Mouse (Mus musculus): ENCODE measurements around the gene Ip6k1.

Gene Ip6k1

GRCm38 (mm10) chr9:108001922-108002770, at the start of gene Ip6k1:
Gene Ip6k1 (plus strand): TSS chr9:108002501.
- DNase-seq (ENCODE audit: extremely low read depth, insufficient read length, low spot score), result peak; percentile 96

DNA sequence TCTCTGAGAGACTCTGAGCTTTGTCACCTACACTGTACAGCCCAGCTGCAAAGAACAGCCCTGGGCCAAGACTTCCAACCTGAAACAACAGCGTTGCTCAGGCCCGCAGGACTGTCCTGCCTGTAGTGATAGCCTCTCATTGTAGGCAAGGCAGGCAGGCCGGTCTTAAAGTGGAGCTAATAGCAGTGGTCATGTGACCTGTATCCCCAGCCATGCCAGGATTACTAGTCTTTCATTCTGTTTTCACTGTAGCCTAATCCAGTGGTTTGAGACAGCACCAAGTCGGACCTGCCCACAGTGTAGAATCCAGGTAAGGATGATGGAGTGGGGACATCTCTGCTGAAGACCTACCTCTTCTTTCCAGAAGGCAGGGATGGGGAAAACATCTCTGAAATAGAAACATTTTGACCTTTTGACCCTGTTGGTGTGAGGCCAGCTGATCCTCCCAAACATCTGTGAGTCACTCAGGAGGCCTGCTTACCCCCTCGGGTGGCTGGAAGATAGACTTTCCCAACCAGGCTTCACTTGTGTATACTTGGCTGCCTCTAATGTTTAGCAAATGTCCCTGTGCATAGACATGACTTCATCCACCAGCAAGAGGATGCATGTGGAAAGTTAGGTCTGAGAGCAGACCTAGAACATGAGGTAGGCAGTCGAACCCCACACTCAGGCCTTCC, 46.5 kb upstream of the Ip6k1 start:
- DNase-seq (ENCODE audit: extremely low read depth, insufficient read length, low spot score), result no peak

- no peak for DNase-seq (ENCODE audit: extremely low read depth, insufficient read length, low spot score)
Observed at GRCm38 (mm10) chr9:107957141-107957540, 45.2 kb upstream of the Ip6k1 start.

GRCm38 (mm10) chr9:107959896-107960295, 42.4 kb upstream of the Ip6k1 start:
- DNase-seq (ENCODE audit: extremely low read depth, insufficient read length, low spot score), result no peak

GRCm38 (mm10) chr9:107960928-107961327, 41.4 kb upstream of the Ip6k1 start:
- no peak for DNase-seq (ENCODE audit: extremely low read depth, insufficient read length, low spot score)

DNA sequence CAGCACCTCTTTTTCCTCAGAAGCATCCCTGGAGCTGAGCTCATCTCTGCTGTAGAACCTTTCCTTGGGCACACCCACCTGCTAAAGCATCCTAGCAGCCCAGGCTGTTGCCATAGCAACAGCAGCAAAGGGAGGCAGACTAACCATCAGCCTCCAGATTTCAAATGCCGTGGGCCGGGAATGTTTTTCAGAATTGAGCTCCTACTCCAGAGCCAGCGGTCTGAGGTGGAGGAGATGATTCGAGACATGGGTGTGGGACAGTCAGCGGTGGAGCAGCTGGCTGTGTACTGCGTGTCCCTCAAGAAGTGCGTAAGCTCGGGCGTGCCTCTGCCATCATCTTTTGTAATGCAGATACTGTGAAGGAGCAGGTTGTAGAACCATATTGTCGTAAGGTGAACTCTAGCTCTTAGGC, 40.9 kb upstream of the Ip6k1 start:
- DNase-seq (ENCODE audit: extremely low read depth, insufficient read length, low spot score), result no peak

GRCm38 (mm10) chr9:107961881-107962280, 40.4 kb upstream of the Ip6k1 start:
- DNase-seq (ENCODE audit: extremely low read depth, insufficient read length, low spot score), result no peak

GRCm38 (mm10) chr9:107962916-107963315, 39.4 kb upstream of the Ip6k1 start:
- no peak for DNase-seq (ENCODE audit: extremely low read depth, insufficient read length, low spot score)

GRCm38 (mm10) chr9:107963700-107964099, 38.6 kb upstream of the Ip6k1 start:
- peak; percentile 33 for DNase-seq (ENCODE audit: extremely low read depth, insufficient read length, low spot score)

GRCm38 (mm10) chr9:107964681-107965080, 37.6 kb upstream of the Ip6k1 start:
- DNase-seq (ENCODE audit: extremely low read depth, insufficient read length, low spot score), result no peak

- DNase-seq (ENCODE audit: extremely low read depth, insufficient read length, low spot score), result no peak
Observed at GRCm38 (mm10) chr9:107966676-107967075, 35.6 kb upstream of the Ip6k1 start.

- no peak for DNase-seq (ENCODE audit: extremely low read depth, insufficient read length, low spot score)
Observed at GRCm38 (mm10) chr9:107967437-107967836, 34.9 kb upstream of the Ip6k1 start.

- no peak for DNase-seq (ENCODE audit: extremely low read depth, insufficient read length, low spot score)
Observed at GRCm38 (mm10) chr9:107968531-107968930, 33.8 kb upstream of the Ip6k1 start.

DNA sequence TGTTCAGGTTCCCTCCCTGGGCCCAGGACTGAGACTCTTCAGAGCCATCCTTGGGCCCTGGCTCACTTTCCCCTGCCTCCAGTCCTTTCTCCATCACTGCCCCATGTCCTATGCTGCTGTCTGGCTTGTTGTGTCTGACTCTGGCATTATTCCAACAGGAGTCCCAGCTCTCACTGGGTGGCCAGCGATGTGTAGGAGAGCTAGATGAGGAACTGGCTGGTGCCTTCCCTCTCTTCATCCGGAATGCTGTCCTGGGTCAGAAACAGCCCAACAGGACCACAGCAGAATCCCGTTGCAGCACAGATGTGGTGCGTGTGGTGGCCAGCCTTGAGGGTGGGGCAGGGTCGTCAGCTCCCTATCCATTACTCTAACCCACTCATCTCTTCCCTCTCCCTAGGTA, 32.0 kb upstream of the Ip6k1 start:
- DNase-seq (ENCODE audit: extremely low read depth, insufficient read length, low spot score), result no peak

DNA sequence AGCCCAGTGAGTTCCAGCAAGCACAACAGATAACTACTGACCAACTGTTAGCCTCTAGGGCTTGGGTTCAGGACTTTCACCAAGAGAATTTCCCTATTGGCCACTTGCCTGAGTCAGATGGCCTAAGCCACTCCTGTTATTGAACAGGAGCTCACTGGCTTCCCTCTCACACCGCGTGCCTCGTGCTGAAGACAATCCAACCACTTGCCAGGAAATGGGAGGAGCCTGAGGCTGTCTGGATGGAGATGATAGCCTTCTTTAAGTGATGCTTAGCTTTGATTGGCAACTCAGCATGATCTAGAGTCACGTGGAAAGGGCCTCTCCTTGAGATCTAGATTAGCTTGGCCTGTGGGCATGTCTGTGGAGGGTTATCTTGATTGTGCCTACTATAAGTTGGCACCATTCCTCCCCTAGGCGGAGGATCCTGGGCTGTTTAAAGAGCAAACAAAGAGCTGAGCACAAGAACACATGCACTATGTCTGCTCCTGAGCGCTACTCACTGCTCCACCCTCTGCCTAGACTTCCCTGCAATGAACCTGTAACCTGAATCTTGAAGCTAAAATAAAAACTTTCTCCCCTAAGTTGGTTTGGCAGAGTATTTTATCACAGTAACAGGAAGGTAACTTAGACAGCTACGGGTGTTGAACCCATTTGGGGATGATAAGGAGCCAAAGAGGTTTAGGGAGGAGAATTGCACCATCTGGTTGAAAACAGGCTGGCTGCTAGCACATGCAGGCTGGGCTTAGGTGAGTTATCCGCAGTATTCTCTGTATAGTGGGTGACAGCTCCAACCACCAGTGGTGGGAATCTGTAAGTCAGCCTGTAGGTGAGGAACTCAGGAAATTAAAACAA, 30.4 kb upstream of the Ip6k1 start:
- no peak for DNase-seq (ENCODE audit: extremely low read depth, insufficient read length, low spot score)

DNA sequence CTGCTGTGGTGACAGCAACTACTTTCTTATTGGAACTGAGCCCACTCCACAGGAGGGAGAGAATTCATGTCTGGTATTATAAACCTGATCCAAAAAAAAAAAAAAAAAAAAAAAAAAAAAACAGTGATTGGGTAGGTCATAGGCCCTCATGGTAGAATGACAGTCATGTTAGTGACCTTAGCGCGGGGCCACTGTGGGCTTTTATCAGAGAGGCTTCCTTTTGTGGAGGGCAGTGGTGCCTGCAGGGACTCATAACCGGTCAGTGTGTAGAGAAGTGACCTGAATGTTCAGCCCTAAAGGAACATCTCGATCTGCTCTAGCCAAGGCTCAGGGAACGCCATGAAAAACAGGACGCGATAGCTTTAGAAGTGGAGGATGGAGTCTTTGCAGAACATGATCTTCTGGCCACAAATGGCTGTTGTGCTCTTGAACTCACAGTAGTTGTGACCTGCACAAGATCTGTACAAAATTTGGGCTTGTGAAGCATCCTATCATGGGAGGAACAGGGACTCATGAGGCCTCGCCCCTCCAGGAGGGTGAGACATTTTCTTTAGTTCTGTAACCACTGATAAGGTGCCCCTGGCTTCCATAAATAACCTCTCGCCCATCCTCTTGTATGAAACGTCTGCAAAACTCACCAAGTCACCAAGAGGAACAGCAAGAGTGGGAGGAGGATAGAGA, 27.7 kb upstream of the Ip6k1 start:
- DNase-seq (ENCODE audit: extremely low read depth, insufficient read length, low spot score), result no peak

- peak; percentile 65 for DNase-seq (ENCODE audit: extremely low read depth, insufficient read length, low spot score)
Observed at GRCm38 (mm10) chr9:107975399-107976386, 26.6 kb upstream of the Ip6k1 start, which contains the start of gene Uba7. Gene Uba7 (plus strand): TSS chr9:107975505.

GRCm38 (mm10) chr9:107978815-107979214, 23.5 kb upstream of the Ip6k1 start:
- no peak for DNase-seq (ENCODE audit: extremely low read depth, insufficient read length, low spot score)

All from 3134 (cell line).